Mouse (Mus musculus): ENCODE measurements around the gene Sdk1.
"Not testable (repeated sequence)": the region's sequence is repeated elsewhere in the genome, so short reads cannot be mapped to it uniquely, and the experiment has no call there.

Gene Sdk1

GRCm38 (mm10) chr5:141637054-141637453, 395.8 kb downstream of the Sdk1 start:
- not testable (repeated sequence) for DNase-seq (ENCODE audit: low spot score)

- no peak for DNase-seq (ENCODE audit: low spot score)
Observed at GRCm38 (mm10) chr5:141645671-141646070, 404.4 kb downstream of the Sdk1 start.

- no peak for DNase-seq (ENCODE audit: low spot score)
Observed at GRCm38 (mm10) chr5:141646621-141647020, 405.3 kb downstream of the Sdk1 start.

GRCm38 (mm10) chr5:141649831-141650375, 408.6 kb downstream of the Sdk1 start:
- DNase-seq (ENCODE audit: low spot score), result no peak

DNA sequence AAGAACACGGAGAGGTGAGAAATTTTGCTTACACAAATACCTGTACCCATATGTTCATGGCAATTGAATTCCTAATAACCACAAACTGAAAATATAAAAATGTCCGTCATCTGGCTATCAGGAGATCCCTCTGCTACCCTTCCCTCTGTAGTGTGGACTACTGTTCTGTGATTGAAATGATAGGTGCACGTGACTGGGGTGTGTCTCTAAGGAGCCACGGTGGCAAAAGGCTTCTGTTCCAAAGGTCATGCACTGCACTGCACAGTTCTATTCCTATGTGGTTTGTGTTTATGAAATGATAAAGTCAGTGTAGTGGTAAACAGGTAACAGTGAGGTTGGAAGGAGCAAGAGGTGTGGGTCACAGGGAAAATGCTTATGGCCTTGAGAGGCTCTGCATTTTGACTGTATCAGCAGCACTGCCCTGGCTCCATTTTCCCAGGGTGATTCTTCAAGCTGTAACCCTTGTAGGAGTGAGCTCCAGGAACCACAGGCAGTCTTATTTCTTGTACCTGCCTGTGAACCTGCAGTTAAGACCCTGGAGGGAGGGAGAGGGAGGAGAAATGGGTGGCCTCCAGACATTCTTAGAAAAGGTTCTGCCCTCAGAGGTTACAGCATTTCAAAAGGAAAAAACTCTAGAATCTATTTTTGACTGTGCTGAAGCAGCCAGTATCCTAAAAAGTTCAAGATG, 410.5 kb downstream of the Sdk1 start:
- no peak for DNase-seq (ENCODE audit: low spot score)

- no peak for DNase-seq (ENCODE audit: low spot score)
Observed at GRCm38 (mm10) chr5:141676371-141676770, 435.1 kb downstream of the Sdk1 start.

DNA sequence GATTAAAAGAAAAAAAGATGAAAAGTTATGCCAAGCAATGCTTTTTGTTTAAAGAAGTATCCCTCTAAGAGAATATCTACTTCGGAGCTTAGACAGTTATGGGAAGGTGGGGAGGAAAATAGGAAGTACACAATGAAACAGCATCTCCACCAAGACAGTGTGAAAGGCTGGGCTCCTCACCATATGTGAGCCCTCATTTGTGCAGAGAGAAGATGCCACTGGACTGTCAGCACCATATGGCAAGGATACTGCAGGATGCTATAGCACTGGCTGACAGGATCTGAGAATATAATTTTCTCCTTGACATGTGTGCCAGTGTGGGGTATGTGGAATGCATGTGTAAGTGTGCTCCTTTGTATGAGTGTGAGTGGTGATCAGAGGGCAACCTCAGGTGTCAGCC, 435.7 kb downstream of the Sdk1 start:
- no peak for DNase-seq (ENCODE audit: low spot score)

DNA sequence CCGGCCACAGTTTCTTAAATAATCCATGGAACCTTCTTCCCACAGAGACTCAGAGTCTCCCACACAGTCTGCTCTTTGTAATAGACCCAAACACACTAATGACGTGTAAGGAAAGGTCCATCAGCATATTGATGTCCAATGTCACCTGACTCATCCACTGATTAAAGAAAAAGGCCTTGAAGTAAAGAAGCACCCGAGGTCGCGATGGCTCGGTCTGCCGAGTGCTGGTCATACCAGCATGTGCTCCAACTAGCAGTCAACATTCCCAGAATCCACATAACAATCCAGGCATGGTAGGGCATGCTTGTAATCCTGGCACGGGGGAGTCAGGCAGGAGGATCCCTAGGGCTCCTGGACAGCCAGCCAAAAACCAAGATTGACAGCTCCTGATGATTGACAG, 436.6 kb downstream of the Sdk1 start:
- no peak for DNase-seq (ENCODE audit: low spot score)

GRCm38 (mm10) chr5:141686876-141687420, 445.7 kb downstream of the Sdk1 start:
- DNase-seq (ENCODE audit: low spot score), result no peak

GRCm38 (mm10) chr5:141689442-141690105, 448.3 kb downstream of the Sdk1 start:
- no peak for DNase-seq (ENCODE audit: low spot score)

DNA sequence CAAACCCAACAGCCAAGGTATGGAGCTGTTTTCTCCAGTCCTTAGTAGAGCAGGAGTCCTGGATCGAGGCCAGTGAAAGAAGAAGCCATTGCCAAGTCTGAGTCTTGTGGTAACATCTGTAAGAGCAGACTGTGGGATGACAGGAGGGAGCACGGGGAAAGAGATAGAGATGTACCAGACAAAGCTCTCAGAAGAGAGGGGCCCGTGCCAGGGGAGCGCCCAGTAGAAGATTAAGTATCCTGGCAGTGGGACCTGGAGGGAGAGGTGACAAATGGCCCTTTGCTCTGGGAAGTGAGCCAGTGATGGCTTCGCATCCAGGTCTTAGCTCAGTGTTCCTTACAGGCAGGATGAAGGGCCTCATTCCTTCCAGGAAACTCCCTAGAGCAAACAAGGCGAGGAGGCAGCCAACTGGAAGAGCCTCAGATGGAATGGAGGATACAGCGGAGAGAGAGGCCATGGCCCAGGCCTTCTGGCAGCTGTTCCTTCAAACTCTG, 450.2 kb downstream of the Sdk1 start:
- DNase-seq (ENCODE audit: low spot score), result no peak

DNA sequence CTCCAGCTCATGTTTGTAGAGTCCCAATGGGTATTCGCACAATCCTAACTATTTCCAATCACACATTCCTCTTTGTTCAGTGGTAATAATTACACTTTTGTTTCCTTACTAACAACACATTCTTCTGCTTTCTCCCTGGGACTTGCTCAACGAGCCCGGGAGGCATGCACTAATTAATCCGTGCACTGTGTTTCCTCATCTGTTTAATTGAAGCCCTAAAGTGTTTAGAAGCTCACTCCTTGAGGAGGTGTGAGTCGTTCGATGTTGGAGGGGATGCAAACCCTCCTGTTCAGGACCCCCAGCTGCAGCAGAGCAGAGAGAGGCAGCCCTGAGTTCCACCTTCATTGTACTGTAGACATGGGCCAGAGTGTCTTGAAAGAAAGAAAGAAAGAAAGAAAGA, 452.4 kb downstream of the Sdk1 start:
- DNase-seq (ENCODE audit: low spot score), result no peak

DNA sequence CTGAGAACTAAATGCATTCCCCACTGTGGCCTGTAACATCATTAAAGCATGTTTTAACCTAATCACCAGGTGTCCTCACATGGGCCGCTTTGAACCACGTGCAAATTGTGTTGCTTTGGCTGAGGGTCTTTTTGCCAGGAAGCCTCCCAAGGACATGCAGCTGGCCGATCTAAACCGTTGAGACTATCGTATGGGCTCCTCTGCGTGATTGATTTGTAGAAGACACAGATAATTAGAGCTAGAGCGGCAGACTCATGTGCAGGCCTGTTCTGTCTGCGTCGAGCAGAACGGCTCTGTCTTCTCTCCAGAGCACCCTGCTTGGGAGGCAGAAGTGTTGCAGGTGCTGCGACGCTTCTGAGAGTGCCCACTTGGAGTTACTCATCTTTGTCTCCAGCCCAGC, 453.6 kb downstream of the Sdk1 start:
- no peak for DNase-seq (ENCODE audit: low spot score)

DNA sequence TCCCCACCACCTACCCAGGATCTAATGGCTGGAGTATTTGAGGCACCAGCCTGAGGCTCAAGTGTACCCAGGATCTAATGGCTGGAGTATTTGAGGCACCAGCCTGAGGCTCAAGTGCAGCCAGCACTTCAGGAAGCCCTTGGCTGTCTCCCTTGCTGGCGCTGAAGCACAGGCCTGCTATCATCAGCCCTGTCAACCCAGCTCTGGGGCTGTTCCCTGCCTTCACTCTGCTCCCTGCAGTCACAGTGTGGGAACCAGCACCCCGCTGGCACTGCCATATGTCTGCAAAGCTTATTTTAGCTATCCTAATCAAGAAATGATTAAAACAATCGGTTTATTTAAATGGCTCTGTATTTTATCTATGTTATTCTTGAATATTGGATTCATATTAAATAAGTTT, 457.1 kb downstream of the Sdk1 start:
- peak; percentile 30 for DNase-seq (ENCODE audit: low spot score)

- no peak for DNase-seq (ENCODE audit: low spot score)
Observed at GRCm38 (mm10) chr5:141720751-141721150, 479.5 kb downstream of the Sdk1 start.

- DNase-seq (ENCODE audit: low spot score), result no peak
Observed at GRCm38 (mm10) chr5:141727968-141728367, 486.7 kb downstream of the Sdk1 start.

DNA sequence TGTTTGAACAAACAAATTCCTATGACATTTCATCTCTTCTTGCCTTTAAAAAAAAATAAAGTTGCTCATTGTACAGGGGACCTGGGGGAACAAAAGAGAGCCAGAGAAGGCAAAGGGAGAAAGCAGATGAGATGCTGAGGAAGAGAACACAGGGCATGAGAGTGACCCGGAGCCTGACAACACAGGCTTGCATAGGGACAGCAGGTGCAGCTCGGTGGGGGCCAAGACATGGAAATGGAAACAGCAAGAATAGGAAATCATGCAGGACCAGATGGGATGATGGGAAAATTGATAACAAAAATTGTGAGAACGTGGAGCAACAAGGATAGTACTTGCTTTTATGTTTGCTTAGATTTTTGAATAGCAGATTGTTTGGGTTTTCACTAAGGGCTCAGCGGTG, 488.7 kb downstream of the Sdk1 start:
- DNase-seq (ENCODE audit: low spot score), result no peak

DNA sequence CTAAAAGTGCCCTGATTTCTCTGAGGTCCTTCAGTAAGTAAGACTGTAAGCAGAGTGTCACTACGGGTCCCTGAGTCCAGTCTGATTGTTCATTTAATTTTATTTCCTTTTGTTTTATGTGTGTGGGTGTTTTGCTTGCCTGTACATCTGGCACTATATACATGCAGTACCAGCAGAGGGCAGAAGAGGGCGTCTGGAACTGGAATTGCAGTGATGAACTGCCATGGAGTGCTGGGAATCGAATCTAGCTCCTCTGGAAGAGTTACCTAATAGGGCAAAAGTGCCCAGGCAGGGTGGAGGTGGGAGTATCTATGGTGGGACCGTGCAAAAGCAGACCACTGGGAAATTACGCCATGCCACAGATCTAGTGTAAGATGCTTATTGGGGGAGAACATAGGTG, 497.4 kb downstream of the Sdk1 start:
- DNase-seq (ENCODE audit: low spot score), result no peak

DNA sequence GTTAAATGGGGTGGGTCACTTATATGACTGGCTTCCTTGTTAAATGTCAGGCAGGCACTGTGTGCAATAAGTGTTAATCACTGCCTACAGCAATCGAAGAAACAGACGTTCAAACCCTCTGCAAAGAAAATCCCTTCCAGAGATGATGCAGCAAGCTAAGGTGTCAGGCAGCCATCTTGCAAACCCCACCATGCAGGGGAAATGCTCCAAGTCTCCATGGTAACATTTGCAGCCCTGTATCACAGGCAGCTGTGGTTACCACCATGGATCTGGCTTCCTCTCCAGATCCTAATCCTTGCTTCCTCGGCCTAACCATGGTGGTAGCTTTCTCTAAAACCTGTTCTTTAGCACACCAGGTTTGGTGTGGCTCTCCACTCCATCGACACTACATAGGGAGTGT, 507.5 kb downstream of the Sdk1 start:
- no peak for DNase-seq (ENCODE audit: low spot score)

DNA sequence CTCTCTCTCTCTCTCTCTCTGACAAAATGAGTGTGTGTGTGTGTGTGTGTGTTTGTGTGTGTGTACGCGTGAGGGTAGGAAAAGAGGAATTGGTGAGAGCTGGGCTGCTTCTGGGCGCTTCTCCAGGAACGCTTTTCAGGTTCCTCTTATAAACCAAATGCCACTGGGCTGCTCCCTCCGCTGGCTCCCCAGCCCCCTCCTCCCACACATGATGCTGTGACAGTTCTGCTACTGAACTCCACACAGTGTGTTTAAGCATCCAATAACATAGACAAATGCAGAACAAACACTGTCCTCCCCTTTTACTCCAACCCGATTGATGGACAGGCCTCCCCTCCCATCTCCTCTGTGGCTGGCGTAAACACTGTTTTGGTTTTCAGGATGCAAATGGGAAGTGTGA, 513.0 kb downstream of the Sdk1 start:
- peak; percentile 59 for DNase-seq (ENCODE audit: low spot score)

DNA sequence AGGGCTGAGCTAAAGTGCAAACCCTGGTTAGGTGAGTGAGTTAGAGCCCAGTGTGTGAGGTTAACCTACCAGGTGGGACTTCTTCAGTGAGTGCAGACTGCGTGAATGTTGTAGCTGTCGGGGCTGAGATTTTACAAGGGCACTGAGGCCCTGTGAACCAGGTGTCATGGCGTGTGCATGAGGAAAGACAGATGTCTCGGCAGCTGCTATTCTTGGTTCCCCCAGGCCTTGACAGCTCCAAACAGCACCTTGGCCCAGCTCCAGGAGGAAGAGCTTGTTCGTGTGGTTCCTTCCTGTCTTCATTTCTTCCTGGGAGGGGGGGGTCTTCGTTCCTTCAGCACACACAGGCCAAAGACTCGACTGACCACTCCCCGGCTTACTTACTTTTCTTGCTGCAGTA, 517.6 kb downstream of the Sdk1 start:
- peak; percentile 20 for DNase-seq (ENCODE audit: low spot score)

GRCm38 (mm10) chr5:141764111-141764510, 522.8 kb downstream of the Sdk1 start:
- DNase-seq (ENCODE audit: low spot score), result no peak
